Mouse (Mus musculus) intestine, postnatal 0 days (tissue): Measurements from ENCODE around the gene Taf5. TPM values are rescaled to one million over a fixed set of nuclear protein-coding genes. Genes with fewer than 3 reads are reported as not detected.

Experiments used
- ATAC-seq: fragments of 200-750 bp; cut with Nextera tagmentation; 2 replicates; pipeline ENCODE4 v1.8.0; 2017; ENCODE audit warnings: mild to moderate bottlenecking, moderate TSS enrichment, moderate library complexity
- H3K27ac ChIP-seq: fragments of 300-500 bp; sonication (generic); 2 replicates; pipeline ENCODE4 v1.5.1; 2014; ENCODE audit warnings: mild to moderate bottlenecking, low read depth, low read length, moderate library complexity
- H3K27me3 ChIP-seq: fragments of 300-500 bp; sonication (generic); replicated peaks from 2 replicates; pipeline ENCODE4 v1.6.1; 2014; ENCODE audit warnings: low read length, mixed read lengths; ENCODE audit not compliant: control insufficient read depth, insufficient read depth
- H3K36me3 ChIP-seq: fragments of 300-500 bp; sonication (generic); 2 replicates; pipeline ENCODE4 v1.6.1; 2014; ENCODE audit warnings: mild to moderate bottlenecking, moderate library complexity; ENCODE audit not compliant: control insufficient read depth, insufficient read depth
- H3K4me1 ChIP-seq: fragments of 300-500 bp; sonication (generic); replicated peaks from 2 replicates; pipeline ENCODE4 v1.6.1; 2014; ENCODE audit warnings: antibody characterized with exemption, low read length, mixed read lengths; ENCODE audit not compliant: control insufficient read depth, insufficient read depth
- H3K4me2 ChIP-seq: fragments of 300-500 bp; sonication (generic); replicated peaks from 2 replicates; pipeline ENCODE4 v1.6.1; 2014; ENCODE audit warnings: low read depth, mild to moderate bottlenecking, moderate library complexity
- H3K4me3 ChIP-seq: fragments of 300-500 bp; sonication (generic); 2 replicates; pipeline ENCODE4 v1.5.1; 2014; ENCODE audit warnings: low read depth, low read length
- H3K9ac ChIP-seq: fragments of 300-500 bp; sonication (generic); 2 replicates; pipeline ENCODE4 v1.6.1; 2014; ENCODE audit warnings: mild to moderate bottlenecking, low read depth, low read length
- H3K9me3 ChIP-seq: fragments of 300-500 bp; sonication (generic); 2 replicates; pipeline ENCODE4 v1.6.1; 2016; ENCODE audit warnings: mixed run types; ENCODE audit not compliant: control insufficient read depth
- CTCF ChIP-seq: sonication (generic); IDR thresholded peaks from 2 replicates; pipeline ENCODE4 v1.5.1; 2016; ENCODE audit warnings: low read depth, mild to moderate bottlenecking, control low read depth, antibody characterized with exemption, moderate library complexity
- WGBS: fragments of 180-500 bp; shearing (Covaris S2); extraction: QIAGEN DNeasy Blood & Tissue Kit; methylation state at CpG from one replicate; pipeline ENCODE4 v1.1.7; 2014; 5-methylcytosine and 5-hydroxymethylcytosine counted together
- polyA plus RNA-seq: library from polyadenylated mRNA; unstranded; fragments of >200 nt; fragmentation: Nextera tagmentation; extraction: Ambion mirVana; gene quantifications from 2 replicates; pipeline ENCODE4 v1.2.1, GENCODE M21; 2015

The Taf5 gene
- polyA plus RNA-seq, 1 experiment from 2014 or later, result 3.9 TPM

GRCm38 (mm10) chr19:47050271-47051032, 17.1 kb upstream of the Taf5 start, which contains the start of gene Pcgf6:
Gene Pcgf6, minus strand, starts transcription at chr19:47050906.
- TF ChIP-seq CTCF, result no peak
- H3K4me3 ChIP-seq, result peak within 1 kb of the TSS; percentile 91
- H3K9me3 ChIP-seq, result no peaks in the 10 kb centered on the region
- H3K27ac ChIP-seq, result peak within 1 kb of the TSS; percentile 82
- peak within 1 kb of the TSS; percentile 70 for H3K9ac ChIP-seq
- peak; percentile 77 for ATAC-seq
- WGBS, result under 1% methylated on average over 75 of the region's 75 CpGs
- H3K27me3 ChIP-seq, result no peaks in the 10 kb centered on the region
- 0 out of 2 replicates have a peak, but pooled peaks cover 3% of the 10 kb centered on the region for H3K4me1 ChIP-seq
- peak within 1 kb of the TSS; percentile 94 for H3K4me2 ChIP-seq
- H3K36me3 ChIP-seq, result peaks cover 7% of the 10 kb centered on the region

- H3K9ac ChIP-seq, result no peak overlapping the region
- H3K4me1 ChIP-seq, result 0 out of 2 replicates have a peak, but pooled peaks cover 3% of the 10 kb centered on the region
- peak; percentile 20; the same call in 1 of the 2 replicates for TF ChIP-seq CTCF
- H3K27me3 ChIP-seq, result no peaks in the 10 kb centered on the region
- WGBS, result 70% methylated on average over 4 of the region's 4 CpGs
- peak overlapping the region; percentile 60; the same call in 1 of the 2 replicates for H3K27ac ChIP-seq
- no peak for ATAC-seq
- 0 out of 2 replicates have a peak overlapping the region, but pooled peaks have one; percentile 38 for H3K4me2 ChIP-seq
- no peak overlapping the region for H3K4me3 ChIP-seq
- H3K36me3 ChIP-seq, result no peaks in the 10 kb centered on the region
- no peaks in the 10 kb centered on the region for H3K9me3 ChIP-seq
Observed at GRCm38 (mm10) chr19:47052927-47053326, 14.6 kb upstream of the Taf5 start.

- peak; percentile 89 for ATAC-seq
- TF ChIP-seq CTCF, result no peak
- 0 out of 2 replicates have a peak, but pooled peaks cover 3% of the 10 kb centered on the region for H3K4me1 ChIP-seq
- H3K9me3 ChIP-seq, result no peaks in the 10 kb centered on the region
- H3K36me3 ChIP-seq, result no peaks in the 10 kb centered on the region
- 0 out of 2 replicates have a peak overlapping the region, but pooled peaks have one; percentile 38 for H3K4me2 ChIP-seq
- no peak overlapping the region for H3K4me3 ChIP-seq
- peak overlapping the region; percentile 60; the same call in 1 of the 2 replicates for H3K27ac ChIP-seq
- WGBS, result 30% methylated on average over 4 of the region's 4 CpGs
- no peak overlapping the region for H3K9ac ChIP-seq
- no peaks in the 10 kb centered on the region for H3K27me3 ChIP-seq
Observed at GRCm38 (mm10) chr19:47053471-47053870, 14.1 kb upstream of the Taf5 start.

- Histone ChIP-seq H3K4me3 (no peak overlapping the region), H3K36me3 (no peaks in the 10 kb centered on the region), H3K27ac (no peak overlapping the region), H3K9ac (no peak overlapping the region), H3K27me3 (no peaks in the 10 kb centered on the region), H3K4me2 (no peak overlapping the region), H3K9me3 (no peaks in the 10 kb centered on the region), H3K4me1 (no peaks in the 10 kb centered on the region)
- ATAC-seq, result no peak
- 73% methylated on average over 1 of the region's 1 CpGs for WGBS
- TF ChIP-seq CTCF, result no peak
Observed at GRCm38 (mm10) chr19:47057684-47058083, 9.9 kb upstream of the Taf5 start.

GRCm38 (mm10) chr19:47065860-47066259, 1.7 kb upstream of the Taf5 start:
- no peak overlapping the region for H3K4me2 ChIP-seq
- H3K36me3 ChIP-seq, result peaks cover 5% of the 10 kb centered on the region; the same call in 1 of the 2 replicates
- H3K9ac ChIP-seq, result no peak overlapping the region
- WGBS, result 94% methylated on average over 3 of the region's 3 CpGs
- H3K4me3 ChIP-seq, result no peak overlapping the region
- H3K9me3 ChIP-seq, result no peaks in the 10 kb centered on the region
- H3K27me3 ChIP-seq, result no peaks in the 10 kb centered on the region
- no peaks in the 10 kb centered on the region for H3K4me1 ChIP-seq
- TF ChIP-seq CTCF, result peak; percentile 45
- ATAC-seq, result no peak
- no peak overlapping the region for H3K27ac ChIP-seq

GRCm38 (mm10) chr19:47067924-47068611, 522 bp downstream of the Taf5 start:
- peak; percentile 43 for TF ChIP-seq CTCF
- Histone ChIP-seq H3K36me3 (peaks cover 25% of the 10 kb centered on the region), H3K27me3 (no peaks in the 10 kb centered on the region), H3K27ac (peak overlapping the region; percentile 89), H3K9ac (peak overlapping the region; percentile 92), H3K4me3 (peak overlapping the region; percentile 99), H3K4me2 (peak overlapping the region; percentile 75), H3K9me3 (no peaks in the 10 kb centered on the region), H3K4me1 (no peaks in the 10 kb centered on the region)
- peak; percentile 86 for ATAC-seq
- WGBS, result under 1% methylated on average over 70 of the region's 72 CpGs
